Mouse (Mus musculus) adrenal gland, postnatal 36 days (tissue): Measurements from ENCODE around the gene Ccdc150. TPM values are rescaled to one million over a fixed set of nuclear protein-coding genes. Genes with fewer than 3 reads are reported as not detected.

ENCODE experiments used
- DNase-seq, 2 experiments: peaks; one replicate each; pipeline ENCODE4 v3.0.0; 2021; ENCODE audit warnings: mixed read lengths in 1 of 2
- long read RNA-seq, 2 experiments: library from polyadenylated mRNA; stranded (forward); transcript quantifications; one replicate each; pipeline ENCODE4 v2.0.0; 2021; ENCODE audit warnings: borderline sequencing depth in 2 of 2
- total RNA-seq, 2 experiments: library from RNA; stranded (reverse); gene quantifications; 2 replicates each; pipeline ENCODE4 v1.2.3; 2021

Gene Ccdc150
- total RNA-seq: under 1 TPM in 1 of 2 experiments, not detected in 1; 0.10 TPM
- long read RNA-seq, experiment 1, partial matches to known transcripts: 0 of 1 reads
- long read RNA-seq, experiment 1, other reads (novel, unspliced or antisense): 1 of 1 reads
- long read RNA-seq, experiment 2: 0 reads

- DNase-seq: peak; percentile 98
These were observed at the start of gene Ccdc150 for GRCm38 (mm10) chr1:54250158-54250866. Gene Ccdc150, plus strand, starts transcription at chr1:54250683.

GRCm38 (mm10) chr1:54220273-54220672 is 30.2 kb upstream of the Ccdc150 start:
- no peak for DNase-seq

GRCm38 (mm10) chr1:54242722-54243121 is 7.8 kb upstream of the Ccdc150 start:
- no peak for DNase-seq

- DNase-seq: no peak
These were observed 25.1 kb downstream of the Ccdc150 start for GRCm38 (mm10) chr1:54275552-54275951.

GRCm38 (mm10) chr1:54279628-54280027 is 29.1 kb downstream of the Ccdc150 start:
- no peak for DNase-seq

GRCm38 (mm10) chr1:54280651-54281050 is 30.2 kb downstream of the Ccdc150 start:
- no peak for DNase-seq

GRCm38 (mm10) chr1:54306404-54306803 is 55.9 kb downstream of the Ccdc150 start:
- no peak for DNase-seq

GRCm38 (mm10) chr1:54326647-54327046 is 76.2 kb downstream of the Ccdc150 start:
- DNase-seq: no peak

GRCm38 (mm10) chr1:54327876-54328545 is 77.5 kb downstream of the Ccdc150 start:
- DNase-seq: no peak

- DNase-seq: peak; percentile 28 to 44
These were observed 82.5 kb downstream of the Ccdc150 start for GRCm38 (mm10) chr1:54332988-54333387.

- no peak for DNase-seq
These were observed 104.3 kb downstream of the Ccdc150 start for GRCm38 (mm10) chr1:54354786-54355185.

GRCm38 (mm10) chr1:54355485-54355884 is 105.0 kb downstream of the Ccdc150 start:
- no peak for DNase-seq

- no peak for DNase-seq
These were observed 106.1 kb downstream of the Ccdc150 start for GRCm38 (mm10) chr1:54356566-54356965.

GRCm38 (mm10) chr1:54377506-54378051 is 127.1 kb downstream of the Ccdc150 start:
- peak in 1 of 2 experiments; percentile 6 for DNase-seq

GRCm38 (mm10) chr1:54380978-54381914 is 130.8 kb downstream of the Ccdc150 start:
- peak; percentile 56 to 70 for DNase-seq

- DNase-seq: no peak
These were observed 133.7 kb downstream of the Ccdc150 start for GRCm38 (mm10) chr1:54384221-54384620.

GRCm38 (mm10) chr1:54402736-54403135 is 152.3 kb downstream of the Ccdc150 start:
- DNase-seq: no peak
